Mouse (Mus musculus) MEL (cell line): ENCODE measurements around the gene Tln2. TPM values are rescaled to one million over a fixed set of nuclear protein-coding genes. Genes with fewer than 3 reads are reported as not detected.

Experiments used
- DNase-seq: peaks from one replicate; pipeline ENCODE4 v3.0.0; 2011; ENCODE audit warnings: low read depth, low spot score
- H3K27ac ChIP-seq: 2 replicates; pipeline ENCODE4 v1.5.1; 2012; ENCODE audit warnings: low read depth, mild to moderate bottlenecking, control low read depth, low read length, moderate library complexity; ENCODE audit not compliant: control insufficient read depth
- H3K27me3 ChIP-seq, 2 experiments: fragments of 150-350 bp in 1 of 2; sonication (generic) in 1 of 2; 2 replicates each; pipeline ENCODE4 v1.6.1; 2012; ENCODE audit warnings: low read length in 2 of 2, mild to moderate bottlenecking in 2 of 2, improper control_type of control experiment in 1 of 2, moderate library complexity in 1 of 2; ENCODE audit not compliant: insufficient read depth in 2 of 2, control insufficient read depth in 1 of 2
- H3K36me3 ChIP-seq, 2 experiments: 2 replicates each; pipeline ENCODE4 v1.6.1; 2012 to 2014; ENCODE audit warnings: low read length in 2 of 2, improper control_type of control experiment in 1 of 2, inconsistent platforms in 1 of 2, mild to moderate bottlenecking in 1 of 2; ENCODE audit not compliant: insufficient read depth in 2 of 2, control insufficient read depth in 1 of 2
- H3K4me1 ChIP-seq, 2 experiments: fragments of 150-350 bp in 1 of 2; sonication (generic) in 1 of 2; 2 replicates each; pipeline ENCODE4 v1.6.1; 2012; ENCODE audit warnings: low read length in 2 of 2, improper control_type of control experiment in 1 of 2, mild to moderate bottlenecking in 1 of 2; ENCODE audit not compliant: insufficient read depth in 2 of 2, control insufficient read depth in 1 of 2
- H3K4me3 ChIP-seq, 2 experiments: fragments of 150-350 bp in 1 of 2; sonication (generic) in 1 of 2; 2 replicates each; pipeline ENCODE4 v1.5.1; 2012; ENCODE audit warnings: low read depth in 2 of 2, low read length in 2 of 2, mild to moderate bottlenecking in 2 of 2, moderate library complexity in 2 of 2, control low read depth in 1 of 2, improper control_type of control experiment in 1 of 2; ENCODE audit not compliant: control insufficient read depth in 1 of 2, insufficient read depth in 1 of 2
- H3K79me2 ChIP-seq: 2 replicates; pipeline ENCODE4 v1.6.1; 2012; ENCODE audit warnings: mild to moderate bottlenecking, low read length, moderate library complexity; ENCODE audit not compliant: control insufficient read depth, poor library complexity, insufficient read depth
- H3K9ac ChIP-seq: 2 replicates; pipeline ENCODE4 v1.6.1; 2012; ENCODE audit warnings: low read depth, mild to moderate bottlenecking, control low read depth, low read length, moderate library complexity; ENCODE audit not compliant: control insufficient read depth, poor library complexity, severe bottlenecking
- H3K9me3 ChIP-seq: fragments of 150-350 bp; sonication (generic); replicated peaks from 2 replicates; pipeline ENCODE4 v1.6.1; 2012; ENCODE audit warnings: mild to moderate bottlenecking, low read length, improper control_type of control experiment, moderate library complexity; ENCODE audit not compliant: insufficient read depth
- BHLHE40 ChIP-seq: IDR thresholded peaks from 2 replicates; pipeline ENCODE4 v1.6.1; 2012; ENCODE audit warnings: low read depth, mild to moderate bottlenecking, inconsistent platforms, low read length, improper control_type of control experiment, borderline replicate concordance
- CTCF ChIP-seq, 3 experiments: IDR thresholded peaks in 2 of 3; conservative IDR thresholded peaks in 1 of 3; 2 replicates each; pipeline ENCODE4 v1.5.1; 2011 to 2012; ENCODE audit warnings: low read length in 3 of 3, low read depth in 2 of 3, mild to moderate bottlenecking in 2 of 3, improper control_type of control experiment in 1 of 3, inconsistent platforms in 1 of 3, mixed read lengths in 1 of 3, moderate library complexity in 1 of 3; ENCODE audit not compliant: control insufficient read depth in 1 of 3, insufficient read depth in 1 of 3, poor library complexity in 1 of 3, severe bottlenecking in 1 of 3
- E2F4 ChIP-seq: IDR thresholded peaks from 2 replicates; pipeline ENCODE4 v1.6.1; 2011; ENCODE audit warnings: low read depth, low read length, improper control_type of control experiment, borderline replicate concordance
- ETS1 ChIP-seq: IDR thresholded peaks from 2 replicates; pipeline ENCODE4 v1.6.1; 2012; ENCODE audit warnings: low read depth, mild to moderate bottlenecking, inconsistent platforms, low read length, improper control_type of control experiment, moderate library complexity
- GABPA ChIP-seq: IDR thresholded peaks from 2 replicates; pipeline ENCODE4 v1.6.1; 2012; ENCODE audit warnings: low read depth, mild to moderate bottlenecking, inconsistent platforms, low read length, improper control_type of control experiment, moderate library complexity
- HCFC1 ChIP-seq: IDR thresholded peaks from 2 replicates; pipeline ENCODE4 v1.6.1; 2012; ENCODE audit warnings: low read depth, mild to moderate bottlenecking, inconsistent platforms, low read length, improper control_type of control experiment, moderate library complexity
- MAFK ChIP-seq: IDR thresholded peaks from 2 replicates; pipeline ENCODE4 v1.6.1; 2011; ENCODE audit warnings: low read depth, mild to moderate bottlenecking, low read length, improper control_type of control experiment, borderline replicate concordance
- MAX ChIP-seq: IDR thresholded peaks from 2 replicates; pipeline ENCODE4 v1.6.1; 2011; ENCODE audit warnings: low read length, improper control_type of control experiment
- MEF2A ChIP-seq: IDR thresholded peaks from 2 replicates; pipeline ENCODE4 v1.6.1; 2014; ENCODE audit warnings: low read depth, mild to moderate bottlenecking, inconsistent platforms, low read length, improper control_type of control experiment; ENCODE audit not compliant: poor library complexity, insufficient replicate concordance, severe bottlenecking; ENCODE audit errors: extremely low read depth
- MXI1 ChIP-seq: IDR thresholded peaks from 2 replicates; pipeline ENCODE4 v1.6.1; 2011; ENCODE audit warnings: mild to moderate bottlenecking, low read depth, low read length, improper control_type of control experiment
- RAD21 ChIP-seq: IDR thresholded peaks from 2 replicates; pipeline ENCODE4 v1.6.1; 2011; ENCODE audit warnings: mild to moderate bottlenecking, low read depth, low read length, improper control_type of control experiment
- RCOR1 ChIP-seq: IDR thresholded peaks from 2 replicates; pipeline ENCODE4 v1.6.1; 2012; ENCODE audit warnings: low read depth, mild to moderate bottlenecking, inconsistent platforms, low read length, improper control_type of control experiment
- SIN3A ChIP-seq: IDR thresholded peaks from 2 replicates; pipeline ENCODE4 v1.6.1; 2012; ENCODE audit warnings: low read length, improper control_type of control experiment, inconsistent platforms
- SMC3 ChIP-seq: IDR thresholded peaks from 2 replicates; pipeline ENCODE4 v1.6.1; 2011; ENCODE audit warnings: low read depth, low read length, improper control_type of control experiment
- TAL1 ChIP-seq: IDR thresholded peaks from 2 replicates; pipeline ENCODE4 v1.6.1; 2012; ENCODE audit warnings: mild to moderate bottlenecking, inconsistent platforms, low read length, moderate library complexity, mixed read lengths
- UBTF ChIP-seq: IDR thresholded peaks from 2 replicates; pipeline ENCODE4 v1.6.1; 2012; ENCODE audit warnings: low read depth, mild to moderate bottlenecking, inconsistent platforms, low read length, improper control_type of control experiment, moderate library complexity, borderline replicate concordance; ENCODE audit not compliant: insufficient read depth
- ZKSCAN1 ChIP-seq: IDR thresholded peaks from 2 replicates; pipeline ENCODE4 v1.6.1; 2012; ENCODE audit warnings: low read depth, mild to moderate bottlenecking, inconsistent platforms, low read length, improper control_type of control experiment, moderate library complexity
- polyA plus RNA-seq, 2 experiments: library from polyadenylated mRNA; stranded (reverse) in 1 of 2; unstranded in 1 of 2; fragments of >175 nt in 1 of 2; fragments of >200 nt in 1 of 2; gene quantifications; 2 replicates each; pipeline versions ENCODE4 v1.2.1 to v1.2.4; 2012; ENCODE audit warnings: low replicate concordance in 2 of 2, low read depth in 1 of 2; ENCODE audit not compliant: insufficient read length in 2 of 2, insufficient read depth in 1 of 2, missing spikeins in 1 of 2
- total RNA-seq: library from RNA; depleted of rRNA; stranded (reverse); fragments of 300-350 nt; gene quantifications from 2 replicates; pipeline ENCODE4 v1.2.3, GENCODE M21; 2012

Gene Tln2
- total and polyA plus RNA-seq, 3 experiments, result not detected

DNA sequence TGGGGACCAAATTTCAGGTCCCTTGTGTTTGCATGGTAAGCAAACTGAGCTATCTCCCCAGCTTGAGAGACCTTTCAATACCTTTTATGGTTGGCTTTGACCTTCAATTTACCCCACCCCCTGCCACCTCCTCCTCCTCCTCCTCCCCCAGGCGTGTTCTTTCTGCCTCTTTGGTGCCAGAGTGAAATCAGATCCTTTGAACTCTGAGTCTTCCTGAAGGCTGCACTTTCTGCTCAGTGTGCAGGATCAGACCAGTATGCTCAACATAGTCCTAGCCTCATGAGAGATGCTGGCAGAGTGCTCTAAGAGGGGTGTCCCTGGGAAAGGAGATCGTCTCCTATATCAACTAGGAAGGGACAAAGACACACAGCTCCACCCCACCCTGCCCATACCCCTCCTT is 309.4 kb downstream of the Tln2 start:
- no peaks in the 10 kb centered on the region for H3K27me3 ChIP-seq
- no peak for DNase-seq
- H3K79me2 ChIP-seq, result no peaks in the 10 kb centered on the region
- H3K36me3 ChIP-seq, result no peaks in the 10 kb centered on the region
- no peak overlapping the region for H3K27ac ChIP-seq
- no peaks in the 10 kb centered on the region for H3K4me1 ChIP-seq
- no peak overlapping the region for H3K9ac ChIP-seq
- H3K4me3 ChIP-seq, result no peak overlapping the region
- no peaks in the 10 kb centered on the region for H3K9me3 ChIP-seq
- TF ChIP-seq SIN3A, result no peak
- TF ChIP-seq, all 39 proteins: peak for 0

DNA sequence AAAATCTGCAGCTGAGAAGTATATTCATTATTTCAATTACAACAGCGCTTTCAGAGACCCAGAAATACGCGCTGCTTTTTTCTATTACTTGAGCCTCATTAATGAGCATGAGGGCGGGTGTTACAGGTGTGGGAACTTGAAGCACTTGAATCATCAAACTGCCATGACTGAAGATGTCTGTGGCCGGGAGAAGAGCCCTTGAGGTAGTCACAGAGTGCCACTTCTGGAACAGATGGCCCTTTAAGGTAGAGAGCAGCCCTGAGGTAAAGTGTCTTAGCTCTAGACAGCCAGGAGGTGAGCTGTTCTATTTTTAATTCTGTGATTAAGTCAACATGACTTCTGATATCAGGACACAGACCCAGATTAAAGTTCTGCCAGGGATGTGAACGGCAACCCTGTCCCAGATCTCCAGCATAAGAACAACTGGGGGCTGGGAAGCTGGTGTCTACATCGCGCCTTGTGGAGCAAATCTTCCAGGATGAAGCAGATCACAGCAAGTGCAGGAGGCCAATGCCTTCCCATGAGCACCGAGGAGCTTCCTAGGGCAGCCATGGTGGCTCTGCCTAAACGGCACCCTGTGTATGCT is 312.0 kb downstream of the Tln2 start:
- Histone ChIP-seq H3K9me3 (no peaks in the 10 kb centered on the region), H3K27me3 (no peaks in the 10 kb centered on the region), H3K27ac (no peak overlapping the region), H3K4me3 (no peak overlapping the region), H3K79me2 (no peaks in the 10 kb centered on the region), H3K4me1 (no peaks in the 10 kb centered on the region), H3K36me3 (no peaks in the 10 kb centered on the region), H3K9ac (no peak overlapping the region)
- TF ChIP-seq ZKSCAN1 (no peak), MAFK (no peak), GABPA (no peak), UBTF (no peak), RAD21 (no peak), MXI1 (no peak), MEF2A (no peak), HCFC1 (no peak), E2F4 (no peak), RCOR1 (no peak), TAL1 (no peak), MAX (no peak)
- DNase-seq, result no peak

DNA sequence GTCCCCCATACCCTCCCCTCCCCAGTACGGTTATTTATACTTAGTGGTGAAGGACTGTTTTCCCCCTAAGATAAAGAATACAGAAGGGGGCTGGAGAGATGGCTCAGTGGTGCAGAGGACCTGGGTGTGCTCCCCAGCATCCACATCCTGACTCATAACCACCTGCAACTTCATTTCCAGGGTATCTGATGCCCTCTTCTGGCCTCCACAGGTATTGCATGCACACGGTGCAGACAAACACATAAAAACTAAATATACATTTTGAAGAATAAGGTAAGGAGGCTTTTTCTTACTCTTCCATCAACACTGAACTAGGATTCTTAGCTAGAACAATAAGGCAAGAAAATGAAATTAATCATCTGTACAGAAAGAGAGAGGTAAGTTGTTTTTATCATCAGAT is 314.2 kb downstream of the Tln2 start:
- Histone ChIP-seq H3K4me3 (no peak overlapping the region), H3K36me3 (no peaks in the 10 kb centered on the region), H3K4me1 (no peaks in the 10 kb centered on the region), H3K9ac (no peak overlapping the region), H3K79me2 (no peaks in the 10 kb centered on the region), H3K9me3 (no peaks in the 10 kb centered on the region), H3K27me3 (no peaks in the 10 kb centered on the region), H3K27ac (no peak overlapping the region)
- peak; percentile 22; the same call in 1 of the 2 replicates for TF ChIP-seq SMC3
- TF ChIP-seq BHLHE40, result no peak
- peak; percentile 37 to 50 (median 43) for TF ChIP-seq CTCF (IDR thresholded peaks at IDR 0.05 in 2 of 3, conservative IDR thresholded peaks at IDR 0.05 in 1 of 3; ENCODE audit: control insufficient read depth in 1 of 3, insufficient read depth in 1 of 3, low read depth in 2 of 3, low read length in 3 of 3, poor library complexity in 1 of 3, severe bottlenecking in 1 of 3)
- no peak for TF ChIP-seq ETS1
- peak; percentile 28 for TF ChIP-seq RAD21
- DNase-seq, result peak; percentile 18
